Mouse (Mus musculus): ENCODE data around the gene Spsb1. TPM values are rescaled to one million over a fixed set of nuclear protein-coding genes. Genes with fewer than 3 reads are reported as not detected.
A peak's percentile ranks its signal among the peaks of the same experiment; 100 is the strongest.

The Spsb1 gene
- polyA plus RNA-seq, 1 experiment from 2014 or later: 4.5 TPM

GRCm38 (mm10) chr4:149992670-149993032 lies 37.8 kb upstream of the Spsb1 start:
- no peak overlapping the region for H3K4me2 ChIP-seq
- no peak overlapping the region for H3K4me3 ChIP-seq
- no peak overlapping the region for H3K27ac ChIP-seq
- H3K4me1 ChIP-seq: peaks cover 28% of the 10 kb centered on the region
- ATAC-seq: no peak
- no peak overlapping the region for H3K9ac ChIP-seq
- no peaks in the 10 kb centered on the region for H3K9me3 ChIP-seq (replicated peaks)
- H3K36me3 ChIP-seq (ENCODE audit: poor library complexity, severe bottlenecking): no peaks in the 10 kb centered on the region
- 91% methylated on average over 8 of the region's 8 CpGs for WGBS
- H3K27me3 ChIP-seq: peaks cover 17% of the 10 kb centered on the region

DNA sequence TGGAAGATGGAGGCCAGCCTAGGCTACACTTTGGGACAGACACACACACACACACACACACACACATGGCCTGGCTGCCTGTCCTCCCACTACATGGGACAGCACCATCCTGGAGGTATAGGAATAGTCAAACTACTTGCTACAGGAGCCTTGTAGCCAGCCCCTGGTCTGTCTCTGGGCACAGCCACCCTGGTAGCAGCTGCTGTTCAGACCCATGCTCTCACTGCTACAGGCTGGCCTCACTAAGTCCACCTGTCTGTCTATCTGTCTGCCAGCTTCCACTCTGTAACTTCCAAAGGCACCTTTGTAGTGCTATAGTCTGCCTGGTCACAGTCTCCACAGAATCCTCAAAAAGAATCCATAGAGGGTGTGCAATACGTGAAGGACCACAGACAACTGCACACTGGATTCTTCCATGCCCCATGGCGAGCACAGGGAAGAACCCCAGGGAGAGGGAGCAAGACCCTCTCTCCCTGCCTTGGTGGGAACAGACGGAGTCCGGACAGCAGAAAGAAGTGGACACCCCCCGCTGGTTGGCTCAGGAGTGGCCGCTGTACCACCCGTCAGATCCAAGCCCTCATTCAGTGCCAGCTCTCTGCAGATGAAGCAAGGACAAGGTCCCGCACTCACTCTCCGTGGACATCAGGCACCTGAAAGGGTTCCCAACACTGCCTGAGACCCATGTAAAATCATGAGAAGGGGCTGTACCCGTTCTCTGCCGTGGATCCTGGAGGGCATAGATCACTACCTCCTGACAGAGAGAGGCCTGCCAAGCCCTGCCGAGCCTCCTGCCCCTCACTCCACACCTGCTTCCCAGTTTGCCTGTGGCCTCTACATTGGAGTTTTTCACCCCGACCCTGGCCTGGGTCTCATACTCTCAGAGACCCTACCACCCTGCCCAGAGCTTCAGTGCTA lies 37.2 kb upstream of the Spsb1 start:
- Histone ChIP-seq H3K4me3 (no peak overlapping the region), H3K27me3 (peaks cover 17% of the 10 kb centered on the region), H3K4me2 (no peak overlapping the region), H3K27ac (no peak overlapping the region), H3K9ac (no peak overlapping the region), H3K4me1 (peaks cover 28% of the 10 kb centered on the region), H3K9me3 (replicated peaks) (no peaks in the 10 kb centered on the region), H3K36me3 (ENCODE audit: poor library complexity, severe bottlenecking) (no peaks in the 10 kb centered on the region)
- 79% methylated on average over 13 of the region's 13 CpGs for WGBS
- ATAC-seq: no peak

DNA sequence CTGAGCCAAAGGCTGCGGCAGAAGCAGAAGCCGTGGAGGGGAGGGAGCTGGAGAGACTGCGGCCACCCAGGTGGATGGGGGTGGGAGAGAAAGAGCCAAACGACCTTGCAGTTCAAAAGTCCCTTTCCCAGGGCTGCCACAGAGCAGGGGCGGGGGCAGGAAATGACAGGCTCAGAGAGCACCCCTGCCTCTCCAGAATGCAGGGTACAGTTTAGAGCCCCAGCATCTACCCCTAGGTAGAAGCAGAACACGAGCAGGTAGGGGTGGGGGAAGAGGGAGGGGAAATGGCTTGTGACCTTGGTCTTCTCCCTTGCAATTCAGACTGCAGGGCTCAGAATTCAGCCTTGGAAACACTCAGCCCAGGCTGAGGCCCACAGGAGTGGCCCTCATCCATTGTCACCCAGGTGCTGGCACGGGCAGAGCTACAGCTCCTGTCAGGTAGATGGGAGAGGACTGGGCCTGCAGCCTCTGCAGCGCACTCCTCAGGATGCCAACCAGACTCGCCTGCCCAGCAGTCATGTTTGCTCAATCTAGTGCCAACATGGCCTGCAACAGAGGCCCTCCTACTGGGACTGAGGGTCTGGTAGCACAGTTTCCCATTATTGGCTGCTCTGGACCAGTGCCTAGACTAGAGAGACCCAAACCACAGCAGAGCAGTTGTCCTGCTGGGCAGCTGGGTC lies 36.3 kb upstream of the Spsb1 start:
- 26% methylated on average over 9 of the region's 9 CpGs for WGBS
- H3K9ac ChIP-seq: peak overlapping the region; percentile 17; the same call in 1 of the 2 replicates
- ATAC-seq: no peak
- H3K4me1 ChIP-seq: peaks cover 28% of the 10 kb centered on the region
- H3K27ac ChIP-seq: peak overlapping the region; percentile 17
- no peaks in the 10 kb centered on the region for H3K9me3 ChIP-seq (replicated peaks)
- no peak overlapping the region for H3K4me2 ChIP-seq
- no peaks in the 10 kb centered on the region for H3K36me3 ChIP-seq (ENCODE audit: poor library complexity, severe bottlenecking)
- peaks cover 17% of the 10 kb centered on the region for H3K27me3 ChIP-seq
- H3K4me3 ChIP-seq: no peak overlapping the region

DNA sequence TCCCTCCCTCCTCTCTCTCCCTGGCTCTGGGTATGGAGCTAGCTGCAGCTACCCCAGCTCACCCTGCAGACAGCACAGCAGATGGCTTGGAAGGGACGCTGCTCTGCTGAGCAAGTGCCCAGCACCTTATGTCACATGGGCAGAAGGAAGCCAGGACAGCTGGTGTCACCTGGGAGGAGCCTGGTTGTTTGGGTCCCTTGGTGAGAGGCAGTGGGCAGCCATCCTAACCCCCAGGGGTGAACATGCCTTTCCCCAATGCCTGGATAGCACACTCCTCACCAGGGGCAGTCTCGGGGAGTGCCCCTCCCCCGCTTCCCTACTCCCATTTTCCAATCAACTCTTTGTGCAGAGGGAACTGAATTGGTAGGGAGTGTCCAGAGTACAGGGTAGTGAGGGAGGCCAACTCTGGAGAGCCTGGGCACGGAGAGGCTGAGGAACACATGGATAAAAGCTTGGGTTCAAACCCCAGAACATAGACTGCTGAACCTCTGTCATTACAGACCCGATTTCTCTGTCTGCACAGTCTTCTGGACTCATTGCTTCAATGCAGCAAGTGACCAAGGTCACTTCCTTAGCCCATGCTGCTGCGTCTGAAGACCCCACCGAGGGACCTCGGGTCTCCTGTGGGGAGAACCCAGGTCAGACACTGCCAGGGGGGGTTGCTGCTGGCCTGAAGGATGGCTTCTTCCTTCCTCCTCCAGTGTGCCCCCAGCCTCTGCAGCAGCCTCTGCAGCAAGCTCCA lies 35.5 kb upstream of the Spsb1 start:
- ATAC-seq: peak; percentile 83
- peak overlapping the region; percentile 19; the same call in 1 of the 2 replicates for H3K27ac ChIP-seq
- peaks cover 17% of the 10 kb centered on the region for H3K27me3 ChIP-seq
- peaks cover 28% of the 10 kb centered on the region for H3K4me1 ChIP-seq
- no peak overlapping the region for H3K4me3 ChIP-seq
- H3K36me3 ChIP-seq (ENCODE audit: poor library complexity, severe bottlenecking): no peaks in the 10 kb centered on the region
- 13% methylated on average over 8 of the region's 8 CpGs for WGBS
- H3K9ac ChIP-seq: peak overlapping the region; percentile 17; the same call in 1 of the 2 replicates
- peak overlapping the region; percentile 0; the same call in 1 of the 2 replicates for H3K4me2 ChIP-seq
- H3K9me3 ChIP-seq (replicated peaks): no peaks in the 10 kb centered on the region

- no peaks in the 10 kb centered on the region for H3K9me3 ChIP-seq (replicated peaks)
- 12% methylated on average over 21 of the region's 21 CpGs for WGBS
- H3K4me3 ChIP-seq: peak overlapping the region; percentile 24
- peaks cover 28% of the 10 kb centered on the region for H3K4me1 ChIP-seq
- H3K4me2 ChIP-seq: peak overlapping the region; percentile 59
- H3K27ac ChIP-seq: no peak overlapping the region
- H3K36me3 ChIP-seq (ENCODE audit: poor library complexity, severe bottlenecking): no peaks in the 10 kb centered on the region
- H3K9ac ChIP-seq: peak overlapping the region; percentile 41
- ATAC-seq: peak; percentile 94
- peaks cover 17% of the 10 kb centered on the region for H3K27me3 ChIP-seq
Observed at GRCm38 (mm10) chr4:149988931-149989556, 34.2 kb upstream of the Spsb1 start.

DNA sequence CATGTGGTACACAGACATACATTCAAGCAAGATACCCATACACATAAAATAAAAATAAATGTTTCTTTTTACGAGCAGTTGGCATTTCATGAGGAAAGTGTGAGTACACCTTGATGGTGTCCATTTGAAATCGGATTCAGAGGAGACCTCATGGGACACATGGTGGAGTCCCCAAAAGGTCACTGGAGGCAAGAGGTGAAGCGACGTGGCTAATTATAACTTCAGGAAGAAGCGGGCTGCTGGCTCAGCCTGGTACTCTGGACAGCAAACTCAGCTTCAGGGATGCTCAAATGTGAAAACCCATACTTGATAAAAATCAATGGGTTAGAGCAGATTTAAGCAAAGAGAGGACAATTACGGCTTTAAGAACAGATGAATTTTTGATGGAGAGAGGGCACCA lies 33.5 kb upstream of the Spsb1 start:
- 0 out of 2 replicates have a peak overlapping the region, but pooled peaks have one; percentile 41 for H3K9ac ChIP-seq
- no peak overlapping the region for H3K4me3 ChIP-seq

DNA sequence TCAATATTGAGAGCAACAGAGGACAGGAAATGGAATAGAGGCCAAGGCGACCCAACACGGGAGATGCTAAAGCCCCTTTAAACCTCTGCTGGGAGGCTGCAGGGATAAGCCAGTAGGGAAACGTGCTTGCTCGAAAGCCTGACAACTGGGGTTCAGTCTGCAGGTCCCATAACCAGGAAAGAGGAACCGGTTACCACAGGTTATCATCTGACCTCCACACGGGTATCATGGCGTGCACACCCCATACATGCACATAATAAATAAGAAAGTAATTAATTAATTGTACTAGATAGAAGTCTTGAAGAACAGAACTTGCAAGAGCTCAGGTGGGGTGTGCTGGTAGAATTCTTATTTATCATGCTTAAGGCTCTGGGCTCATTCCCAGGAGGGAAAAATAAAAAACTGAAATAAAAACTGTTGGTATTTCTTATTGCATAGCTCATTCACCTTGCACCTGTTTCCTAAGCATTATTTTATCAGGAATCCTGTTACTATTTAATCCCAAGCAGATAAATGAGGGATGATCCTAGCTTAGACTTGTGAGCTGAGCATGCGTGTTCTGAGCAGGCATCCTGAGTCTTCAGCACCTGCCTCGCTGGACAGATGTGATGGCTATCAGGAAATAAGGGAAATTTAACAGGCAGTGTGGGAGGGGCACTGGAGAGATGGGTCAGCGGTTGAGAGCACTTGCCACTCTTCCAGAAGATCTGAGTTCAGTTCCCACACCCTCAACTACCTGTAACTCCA lies 32.0 kb upstream of the Spsb1 start:
- H3K27me3 ChIP-seq: peaks cover 12% of the 10 kb centered on the region
- ATAC-seq: no peak
- H3K36me3 ChIP-seq (ENCODE audit: poor library complexity, severe bottlenecking): no peaks in the 10 kb centered on the region
- no peak overlapping the region for H3K9ac ChIP-seq
- H3K4me1 ChIP-seq: peaks cover 28% of the 10 kb centered on the region
- H3K4me2 ChIP-seq: no peak overlapping the region
- 82% methylated on average over 10 of the region's 10 CpGs for WGBS
- no peaks in the 10 kb centered on the region for H3K9me3 ChIP-seq (replicated peaks)
- H3K4me3 ChIP-seq: no peak overlapping the region
- H3K27ac ChIP-seq: no peak overlapping the region

More for the DNA sequence above, 33.5 kb upstream of the Spsb1 start:
- Histone ChIP-seq H3K4me2 (peak overlapping the region; percentile 59), H3K27me3 (peaks cover 17% of the 10 kb centered on the region), H3K36me3 (ENCODE audit: poor library complexity, severe bottlenecking) (no peaks in the 10 kb centered on the region), H3K27ac (no peak overlapping the region), H3K4me1 (peaks cover 28% of the 10 kb centered on the region), H3K9me3 (replicated peaks) (no peaks in the 10 kb centered on the region)
- 80% methylated on average over 6 of the region's 6 CpGs for WGBS
- ATAC-seq: no peak

DNA sequence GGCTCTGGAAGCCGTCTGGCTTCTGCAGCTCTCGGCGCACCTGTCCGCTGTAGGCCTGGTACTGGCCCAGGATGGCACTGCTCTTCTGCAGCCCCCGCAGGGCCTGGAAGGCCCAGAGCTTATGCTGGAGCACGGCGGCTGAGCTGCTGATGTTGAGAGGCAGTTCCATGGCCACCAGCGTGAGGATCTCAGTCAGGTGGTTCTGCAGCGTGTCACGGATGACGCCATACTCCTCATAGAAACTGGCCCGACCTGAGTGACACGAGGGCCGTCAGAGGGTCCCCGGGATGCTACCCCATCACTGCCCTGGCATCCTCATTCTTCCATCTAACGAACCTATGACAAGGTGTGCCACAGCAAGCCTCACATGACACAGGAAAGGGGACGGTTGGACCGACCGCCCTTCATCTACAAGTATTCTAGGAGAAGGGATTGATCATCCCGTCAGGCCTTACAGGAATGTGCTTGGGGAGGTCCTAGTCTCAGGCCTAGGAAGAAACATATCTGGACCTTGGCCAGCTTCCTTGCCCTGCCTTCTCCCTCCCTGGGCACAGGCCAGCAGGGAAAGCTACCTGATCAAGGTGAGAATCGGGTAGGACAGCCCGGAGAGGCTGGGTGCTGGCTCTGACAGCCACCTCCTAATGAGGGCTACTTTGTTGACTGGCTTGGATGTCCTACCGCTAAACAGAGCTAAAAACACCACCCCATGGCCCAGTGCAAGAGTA lies 29.2 kb upstream of the Spsb1 start:
- H3K4me2 ChIP-seq: no peak overlapping the region
- H3K4me1 ChIP-seq: peaks cover 12% of the 10 kb centered on the region
- no peaks in the 10 kb centered on the region for H3K9me3 ChIP-seq (replicated peaks)
- 0 out of 2 replicates have a peak, but pooled peaks cover under 1% of the 10 kb centered on the region for H3K27me3 ChIP-seq
- no peak overlapping the region for H3K4me3 ChIP-seq
- WGBS: 95% methylated on average over 23 of the region's 23 CpGs
- H3K27ac ChIP-seq: no peak overlapping the region
- no peaks in the 10 kb centered on the region for H3K36me3 ChIP-seq (ENCODE audit: poor library complexity, severe bottlenecking)
- ATAC-seq: no peak
- H3K9ac ChIP-seq: no peak overlapping the region

DNA sequence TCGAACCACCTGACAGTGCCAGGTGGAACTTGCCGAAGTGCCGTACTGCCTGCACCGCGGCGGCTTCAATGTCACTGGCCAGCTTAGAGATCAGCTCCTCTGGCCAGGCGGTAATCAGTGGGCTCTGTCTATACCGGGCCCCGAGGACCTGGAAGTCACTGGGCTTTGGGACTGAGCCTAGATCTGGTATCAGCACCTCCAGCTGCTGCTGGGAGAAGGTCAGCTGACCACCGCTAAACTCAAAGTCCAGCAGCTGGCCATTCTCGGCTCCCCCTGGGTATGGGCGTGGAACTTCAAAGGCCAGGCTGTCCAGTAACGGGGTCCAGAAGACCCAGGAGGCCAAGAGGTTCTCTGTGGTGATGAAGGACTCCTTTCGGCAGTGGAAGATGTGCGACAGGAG lies 27.3 kb upstream of the Spsb1 start:
- ATAC-seq: no peak

GRCm38 (mm10) chr4:149979819-149980308 lies 25.0 kb upstream of the Spsb1 start:
- no peaks in the 10 kb centered on the region for H3K9me3 ChIP-seq (replicated peaks)
- 1% methylated on average over 12 of the region's 12 CpGs for WGBS
- peaks cover 14% of the 10 kb centered on the region; the same call in 1 of the 2 replicates for H3K4me1 ChIP-seq
- peak overlapping the region; percentile 53 for H3K4me2 ChIP-seq
- peak; percentile 61 for ATAC-seq
- H3K4me3 ChIP-seq: 0 out of 2 replicates have a peak overlapping the region, but pooled peaks have one; percentile 23
- peaks cover 2% of the 10 kb centered on the region; the same call in 1 of the 2 replicates for H3K27me3 ChIP-seq
- H3K36me3 ChIP-seq (ENCODE audit: poor library complexity, severe bottlenecking): no peaks in the 10 kb centered on the region
- H3K9ac ChIP-seq: 0 out of 2 replicates have a peak overlapping the region, but pooled peaks have one; percentile 31
- H3K27ac ChIP-seq: no peak overlapping the region

More for the DNA sequence above, 27.3 kb upstream of the Spsb1 start:
- H3K4me1 ChIP-seq: peaks cover 14% of the 10 kb centered on the region; the same call in 1 of the 2 replicates
- 81% methylated on average over 15 of the region's 15 CpGs for WGBS
- no peak overlapping the region for H3K9ac ChIP-seq
- no peak overlapping the region for H3K4me2 ChIP-seq
- H3K9me3 ChIP-seq (replicated peaks): no peaks in the 10 kb centered on the region
- H3K4me3 ChIP-seq: no peak overlapping the region
- no peaks in the 10 kb centered on the region for H3K36me3 ChIP-seq (ENCODE audit: poor library complexity, severe bottlenecking)
- H3K27ac ChIP-seq: no peak overlapping the region
- peaks cover 2% of the 10 kb centered on the region; the same call in 1 of the 2 replicates for H3K27me3 ChIP-seq
